ENCODE assay signal across 18 mouse cellular contexts in the genomic region with DNA sequence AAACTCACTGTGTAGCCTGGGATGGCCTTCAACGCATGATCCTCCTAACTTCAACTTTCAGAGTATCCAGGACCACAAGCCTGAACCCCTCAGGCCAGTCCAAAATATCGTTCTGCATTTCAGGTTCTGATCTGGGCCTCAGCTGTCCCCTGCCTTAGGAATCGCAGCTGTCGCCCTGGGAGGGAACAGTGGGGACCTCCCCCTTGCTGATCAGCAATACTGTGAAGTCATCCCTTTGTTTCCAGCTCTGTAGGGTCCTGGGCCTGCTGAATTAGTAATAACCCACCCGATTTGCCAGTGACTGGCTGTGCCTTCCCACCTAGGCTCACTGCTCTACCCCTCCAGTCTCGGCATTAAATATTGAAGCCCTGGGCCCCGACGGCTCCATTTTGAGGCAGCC. TPM values are rescaled to one million over a fixed set of nuclear protein-coding genes. Genes with fewer than 3 reads are reported as not detected.
"Had no signal": no experiment of that assay in that cellular context is flagged by ENCODE, and none has a peak within 500 bp of the region (broad histone marks: within the 10 kb centered on the region; RNA-seq: fewer than 3 reads in every experiment).

No protein-coding gene starts in this region.

- H3K36me3 ChIP-seq: limb, embryonic 13.5 days; neural tube, embryonic 12.5 days had no signal

- H3K27me3 ChIP-seq: neural tube, embryonic 12.5 days had no signal

- ATAC-seq: midbrain, embryonic 16.5 days had no signal

- H3K9ac ChIP-seq: limb, embryonic 13.5 days; liver, embryonic 14.5 days; neural tube, embryonic 12.5 days had no signal

- H3K4me1 ChIP-seq: neural tube, embryonic 12.5 days had no signal

- H3K4me3 ChIP-seq: limb, embryonic 13.5 days; neural tube, embryonic 12.5 days had no signal

- H3K4me2 ChIP-seq: limb, embryonic 13.5 days; neural tube, embryonic 12.5 days had no signal

- DNase-seq: kidney, adult 11 months; kidney, postnatal 36 days; left cerebral cortex, postnatal 4 days; lung, adult 18-20 months; right cerebral cortex, postnatal 4 days; spleen, adult 18-20 months; thymus, adult 18-20 months; thymus, postnatal 25 days had no signal

- H3K27ac ChIP-seq: limb, embryonic 13.5 days; liver, embryonic 14.5 days; neural tube, embryonic 12.5 days had no signal

RNA-seq across cellular contexts. Expression of a gene that starts 51.9 kb away (rescaled TPM):
- total RNA-seq: liver, adult 2 months; megakaryocyte-erythroid progenitor cell, adult 5-6 weeks had no signal
- polyA plus RNA-seq: intestine, embryonic 14.5 days; liver, adult 2 months; liver, embryonic 14.5 days; lung, embryonic 16.5 days; stomach, embryonic 14.5 days; urinary bladder, adult 2 months had no signal
